Mouse (Mus musculus) heart, embryonic 16.5 days (tissue): Measurements from ENCODE around the gene Zfc3h1. TPM values are rescaled to one million over a fixed set of nuclear protein-coding genes. Genes with fewer than 3 reads are reported as not detected.
A peak's percentile ranks its signal among the peaks of the same experiment; 100 is the strongest.

Source experiments
- ATAC-seq: fragments of 200-750 bp; cut with Nextera tagmentation; replicated peaks from 2 replicates; pipeline ENCODE4 v1.8.0; 2017; ENCODE audit warnings: moderate number of reproducible peaks; ENCODE audit not compliant: insufficient read depth, low FRiP score; ENCODE audit errors: extremely low read depth
- H3K27ac ChIP-seq: fragments of 300-500 bp; sonication (generic); 2 replicates; pipeline ENCODE4 v1.5.1; 2014; ENCODE audit warnings: mild to moderate bottlenecking, low read length, control low read depth, moderate library complexity
- H3K27me3 ChIP-seq: fragments of 300-500 bp; sonication (generic); 2 replicates; pipeline ENCODE4 v1.6.1; 2014; ENCODE audit warnings: low read length, mixed read lengths; ENCODE audit not compliant: control insufficient read depth, insufficient read depth
- H3K36me3 ChIP-seq: fragments of 300-500 bp; sonication (generic); 2 replicates; pipeline ENCODE4 v1.6.1; 2014; ENCODE audit not compliant: control insufficient read depth, insufficient read depth
- H3K4me1 ChIP-seq: fragments of 300-500 bp; sonication (generic); 2 replicates; pipeline ENCODE4 v1.6.1; 2014; ENCODE audit warnings: low read length, mixed read lengths; ENCODE audit not compliant: control insufficient read depth, insufficient read depth
- H3K4me2 ChIP-seq: fragments of 300-500 bp; sonication (generic); 2 replicates; pipeline ENCODE4 v1.6.1; 2014; ENCODE audit warnings: low read depth, mild to moderate bottlenecking, control low read depth, low read length
- H3K4me3 ChIP-seq: fragments of 300-500 bp; sonication (generic); 2 replicates; pipeline ENCODE4 v1.5.1; 2014; ENCODE audit warnings: mild to moderate bottlenecking, control low read depth, low read length
- H3K9ac ChIP-seq: fragments of 300-500 bp; sonication (generic); 2 replicates; pipeline ENCODE4 v1.6.1; 2014; ENCODE audit warnings: low read length, control low read depth
- H3K9me3 ChIP-seq: fragments of 300-500 bp; sonication (generic); replicated peaks from 2 replicates; pipeline ENCODE4 v1.6.1; 2016; ENCODE audit warnings: low read length; ENCODE audit not compliant: control insufficient read depth
- WGBS: fragments of 180-500 bp; shearing (Covaris S2); extraction: QIAGEN DNeasy Blood & Tissue Kit; methylation state at CpG from one replicate; pipeline ENCODE4 v1.1.7; 2014; 5-methylcytosine and 5-hydroxymethylcytosine counted together
- polyA plus RNA-seq: library from polyadenylated mRNA; unstranded; fragments of >200 nt; fragmentation: Nextera tagmentation; extraction: Ambion mirVana; gene quantifications from 2 replicates; pipeline ENCODE4 v1.2.1, GENCODE M21; 2015

The Zfc3h1 gene
- polyA plus RNA-seq, 1 experiment from 2014 or later = 10.5 TPM

GRCm38 (mm10) chr10:115350810-115351397 is 33.9 kb upstream of the Zfc3h1 start:
- Histone ChIP-seq H3K27me3 (no peaks in the 10 kb centered on the region), H3K9ac (no peak overlapping the region), H3K27ac (no peak overlapping the region), H3K9me3 (no peaks in the 10 kb centered on the region), H3K4me2 (no peak overlapping the region), H3K4me1 (no peaks in the 10 kb centered on the region), H3K4me3 (no peak overlapping the region), H3K36me3 (peaks cover 7% of the 10 kb centered on the region)
- 67% methylated on average over 2 of the region's 2 CpGs for WGBS
- ATAC-seq = no peak

- Histone ChIP-seq H3K4me3 (no peak overlapping the region), H3K4me2 (no peak overlapping the region), H3K9me3 (no peaks in the 10 kb centered on the region), H3K9ac (no peak overlapping the region), H3K27me3 (no peaks in the 10 kb centered on the region), H3K4me1 (no peaks in the 10 kb centered on the region), H3K36me3 (peaks cover 8% of the 10 kb centered on the region; the same call in 1 of the 2 replicates), H3K27ac (no peak overlapping the region)
- ATAC-seq = no peak
- 58% methylated on average over 6 of the region's 6 CpGs for WGBS
Measured at GRCm38 (mm10) chr10:115354553-115354952, 30.2 kb upstream of the Zfc3h1 start.

- Histone ChIP-seq H3K9me3 (no peaks in the 10 kb centered on the region), H3K27ac (no peak overlapping the region), H3K4me1 (no peaks in the 10 kb centered on the region), H3K36me3 (peaks cover 8% of the 10 kb centered on the region; the same call in 1 of the 2 replicates), H3K27me3 (no peaks in the 10 kb centered on the region), H3K4me3 (no peak overlapping the region), H3K9ac (no peak overlapping the region), H3K4me2 (no peak overlapping the region)
- ATAC-seq = no peak
- 87% methylated on average over 6 of the region's 6 CpGs for WGBS
Measured at GRCm38 (mm10) chr10:115355016-115355415, 29.7 kb upstream of the Zfc3h1 start.

- whole genome bisulfite sequencing = 86% methylated on average over 6 of the region's 7 CpGs
- Histone ChIP-seq H3K36me3 (peaks cover 8% of the 10 kb centered on the region; the same call in 1 of the 2 replicates), H3K4me2 (no peak overlapping the region), H3K27me3 (no peaks in the 10 kb centered on the region), H3K9ac (no peak overlapping the region), H3K4me3 (no peak overlapping the region), H3K4me1 (0 out of 2 replicates have a peak, but pooled peaks cover 2% of the 10 kb centered on the region), H3K9me3 (no peaks in the 10 kb centered on the region), H3K27ac (no peak overlapping the region)
- no peak for ATAC-seq
Measured at GRCm38 (mm10) chr10:115356106-115356505, 28.7 kb upstream of the Zfc3h1 start.

- Histone ChIP-seq H3K4me3 (no peak overlapping the region), H3K4me1 (peaks cover 12% of the 10 kb centered on the region), H3K27me3 (no peaks in the 10 kb centered on the region), H3K9ac (no peak overlapping the region), H3K4me2 (no peak overlapping the region), H3K9me3 (no peaks in the 10 kb centered on the region), H3K27ac (no peak overlapping the region), H3K36me3 (peaks cover 8% of the 10 kb centered on the region; the same call in 1 of the 2 replicates)
- ATAC-seq = no peak
- 90% methylated on average over 17 of the region's 17 CpGs for WGBS
Measured at GRCm38 (mm10) chr10:115358216-115358919, 26.4 kb upstream of the Zfc3h1 start.

GRCm38 (mm10) chr10:115359066-115359465 is 25.7 kb upstream of the Zfc3h1 start:
- H3K4me2 ChIP-seq = no peak overlapping the region
- H3K4me3 ChIP-seq = no peak overlapping the region
- no peak overlapping the region for H3K9ac ChIP-seq
- 87% methylated on average over 7 of the region's 7 CpGs for WGBS
- H3K27ac ChIP-seq = no peak overlapping the region
- H3K4me1 ChIP-seq = peaks cover 13% of the 10 kb centered on the region
- H3K36me3 ChIP-seq = peaks cover 8% of the 10 kb centered on the region; the same call in 1 of the 2 replicates
- no peak for ATAC-seq
- H3K9me3 ChIP-seq = no peaks in the 10 kb centered on the region
- no peaks in the 10 kb centered on the region for H3K27me3 ChIP-seq

GRCm38 (mm10) chr10:115361840-115362622 is 22.7 kb upstream of the Zfc3h1 start, which contains the start of gene Tmem19:
Gene Tmem19, minus strand, starts transcription at chr10:115362501.
- Histone ChIP-seq H3K9me3 (no peaks in the 10 kb centered on the region), H3K27me3 (no peaks in the 10 kb centered on the region), H3K9ac (peak within 1 kb of the TSS; percentile 81), H3K4me3 (peak within 1 kb of the TSS; percentile 74), H3K27ac (peak within 1 kb of the TSS; percentile 96), H3K4me1 (peaks cover 13% of the 10 kb centered on the region), H3K36me3 (no peaks in the 10 kb centered on the region), H3K4me2 (peak within 1 kb of the TSS; percentile 87)
- WGBS = under 1% methylated on average over 46 of the region's 58 CpGs
- ATAC-seq = peak; percentile 98

GRCm38 (mm10) chr10:115362623-115362964 is 22.2 kb upstream of the Zfc3h1 start:
- Histone ChIP-seq H3K9me3 (no peaks in the 10 kb centered on the region), H3K27ac (peak overlapping the region; percentile 96), H3K4me2 (peak overlapping the region; percentile 87), H3K36me3 (no peaks in the 10 kb centered on the region), H3K27me3 (no peaks in the 10 kb centered on the region), H3K9ac (peak overlapping the region; percentile 81), H3K4me1 (peaks cover 17% of the 10 kb centered on the region), H3K4me3 (peak overlapping the region; percentile 74)
- ATAC-seq = peak; percentile 2; the same call in 1 of the 2 replicates
- 8% methylated on average over 9 of the region's 9 CpGs for whole genome bisulfite sequencing
